Mouse (Mus musculus) lung, postnatal 0 days (tissue): ENCODE data around the gene Gm1043.

Experiments used
- CTCF ChIP-seq: IDR thresholded peaks from 2 replicates; pipeline ENCODE4 v1.5.1; 2016; ENCODE audit warnings: antibody characterized with exemption, mild to moderate bottlenecking
- EP300 ChIP-seq: IDR thresholded peaks from 2 replicates; pipeline ENCODE4 v1.6.1; 2016; ENCODE audit warnings: antibody characterized with exemption, mild to moderate bottlenecking, control low read depth

- no peak for TF ChIP-seq CTCF
- TF ChIP-seq EP300: no peak
Observed at GRCm38 (mm10) chr5:37052846-37053245, 32.3 kb upstream of the Gm1043 start.
